Mouse (Mus musculus) intestine, postnatal 0 days (tissue): Measurements from ENCODE around the gene Dhdds. TPM values are rescaled to one million over a fixed set of nuclear protein-coding genes. Genes with fewer than 3 reads are reported as not detected.
A peak's percentile ranks its signal among the peaks of the same experiment; 100 is the strongest.

Source experiments
- ATAC-seq: fragments of 200-750 bp; cut with Nextera tagmentation; 2 replicates; pipeline ENCODE4 v1.8.0; 2017; ENCODE audit warnings: mild to moderate bottlenecking, moderate TSS enrichment, moderate library complexity
- H3K27ac ChIP-seq: fragments of 300-500 bp; sonication (generic); 2 replicates; pipeline ENCODE4 v1.5.1; 2014; ENCODE audit warnings: mild to moderate bottlenecking, low read depth, low read length, moderate library complexity
- H3K27me3 ChIP-seq: fragments of 300-500 bp; sonication (generic); replicated peaks from 2 replicates; pipeline ENCODE4 v1.6.1; 2014; ENCODE audit warnings: low read length, mixed read lengths; ENCODE audit not compliant: control insufficient read depth, insufficient read depth
- H3K36me3 ChIP-seq: fragments of 300-500 bp; sonication (generic); 2 replicates; pipeline ENCODE4 v1.6.1; 2014; ENCODE audit warnings: mild to moderate bottlenecking, moderate library complexity; ENCODE audit not compliant: control insufficient read depth, insufficient read depth
- H3K4me1 ChIP-seq: fragments of 300-500 bp; sonication (generic); replicated peaks from 2 replicates; pipeline ENCODE4 v1.6.1; 2014; ENCODE audit warnings: antibody characterized with exemption, low read length, mixed read lengths; ENCODE audit not compliant: control insufficient read depth, insufficient read depth
- H3K4me2 ChIP-seq: fragments of 300-500 bp; sonication (generic); replicated peaks from 2 replicates; pipeline ENCODE4 v1.6.1; 2014; ENCODE audit warnings: low read depth, mild to moderate bottlenecking, moderate library complexity
- H3K4me3 ChIP-seq: fragments of 300-500 bp; sonication (generic); 2 replicates; pipeline ENCODE4 v1.5.1; 2014; ENCODE audit warnings: low read depth, low read length
- H3K9ac ChIP-seq: fragments of 300-500 bp; sonication (generic); 2 replicates; pipeline ENCODE4 v1.6.1; 2014; ENCODE audit warnings: mild to moderate bottlenecking, low read depth, low read length
- H3K9me3 ChIP-seq: fragments of 300-500 bp; sonication (generic); 2 replicates; pipeline ENCODE4 v1.6.1; 2016; ENCODE audit warnings: mixed run types; ENCODE audit not compliant: control insufficient read depth
- CTCF ChIP-seq: sonication (generic); IDR thresholded peaks from 2 replicates; pipeline ENCODE4 v1.5.1; 2016; ENCODE audit warnings: low read depth, mild to moderate bottlenecking, control low read depth, antibody characterized with exemption, moderate library complexity
- WGBS: fragments of 180-500 bp; shearing (Covaris S2); extraction: QIAGEN DNeasy Blood & Tissue Kit; methylation state at CpG from one replicate; pipeline ENCODE4 v1.1.7; 2014; 5-methylcytosine and 5-hydroxymethylcytosine counted together
- polyA plus RNA-seq: library from polyadenylated mRNA; unstranded; fragments of >200 nt; fragmentation: Nextera tagmentation; extraction: Ambion mirVana; gene quantifications from 2 replicates; pipeline ENCODE4 v1.2.1, GENCODE M21; 2015

Gene Dhdds
- polyA plus RNA-seq, 1 experiment from 2014 or later = 26.1 TPM

DNA sequence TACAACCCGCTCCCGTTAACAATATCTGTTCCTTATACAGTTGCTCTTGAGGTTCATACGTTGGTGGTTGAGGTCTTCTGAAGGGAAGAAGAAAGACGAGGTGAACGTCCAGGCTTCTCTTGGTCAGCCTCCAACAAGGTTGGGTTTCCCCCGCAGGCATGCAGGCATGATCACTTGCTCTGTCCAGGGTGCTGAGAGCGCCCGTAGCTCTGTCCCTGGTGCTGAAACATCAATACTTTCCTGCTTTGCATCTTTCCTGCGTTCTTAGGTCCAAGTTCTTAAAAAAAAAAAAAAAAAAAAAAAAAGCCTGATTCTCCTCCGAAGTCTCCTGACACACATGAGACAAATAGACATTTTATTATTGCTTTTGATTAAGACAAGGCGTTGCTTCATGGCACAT lies 19.9 kb upstream of the Dhdds start:
- no peak for ATAC-seq

GRCm38 (mm10) chr4:134019641-134020351 lies 19.1 kb upstream of the Dhdds start:
- 4% methylated on average over 16 of the region's 16 CpGs for WGBS
- no peak overlapping the region for H3K9ac ChIP-seq

More for the DNA sequence above, 19.9 kb upstream of the Dhdds start:
- H3K9ac ChIP-seq = no peak overlapping the region
- H3K9me3 ChIP-seq = no peaks in the 10 kb centered on the region
- no peaks in the 10 kb centered on the region for H3K36me3 ChIP-seq
- 2% methylated on average over 11 of the region's 11 CpGs for WGBS
- H3K4me1 ChIP-seq = peaks cover 3% of the 10 kb centered on the region; the same call in 1 of the 2 replicates
- H3K27me3 ChIP-seq = peaks cover 47% of the 10 kb centered on the region
- H3K4me2 ChIP-seq = no peak overlapping the region
- no peak for TF ChIP-seq CTCF
- no peak overlapping the region for H3K27ac ChIP-seq
- H3K4me3 ChIP-seq = no peak overlapping the region

GRCm38 (mm10) chr4:134019210-134019609 lies 18.5 kb upstream of the Dhdds start:
- Histone ChIP-seq H3K36me3 (no peaks in the 10 kb centered on the region), H3K9me3 (no peaks in the 10 kb centered on the region), H3K9ac (no peak overlapping the region), H3K4me2 (no peak overlapping the region), H3K27ac (no peak overlapping the region), H3K4me1 (peaks cover 3% of the 10 kb centered on the region; the same call in 1 of the 2 replicates), H3K4me3 (no peak overlapping the region), H3K27me3 (peaks cover 49% of the 10 kb centered on the region)
- 4% methylated on average over 9 of the region's 10 CpGs for WGBS
- no peak for ATAC-seq
- TF ChIP-seq CTCF = no peak

More at GRCm38 (mm10) chr4:134019641-134020351, 19.1 kb upstream of the Dhdds start:
- Histone ChIP-seq H3K27me3 (peaks cover 49% of the 10 kb centered on the region), H3K9me3 (no peaks in the 10 kb centered on the region), H3K4me3 (no peak overlapping the region), H3K27ac (no peak overlapping the region), H3K4me2 (no peak overlapping the region), H3K4me1 (peaks cover 3% of the 10 kb centered on the region; the same call in 1 of the 2 replicates), H3K36me3 (no peaks in the 10 kb centered on the region)
- no peak for TF ChIP-seq CTCF
- no peak for ATAC-seq

GRCm38 (mm10) chr4:134018779-134019145 lies 18.0 kb upstream of the Dhdds start, which contains the start of gene Lin28a:
Lin28a (minus strand) TSS chr4:134018841.
- Histone ChIP-seq H3K27ac (no peak within 1 kb of the TSS), H3K27me3 (peaks cover 49% of the 10 kb centered on the region), H3K4me1 (peaks cover 3% of the 10 kb centered on the region; the same call in 1 of the 2 replicates), H3K9ac (no peak within 1 kb of the TSS), H3K4me3 (peak within 1 kb of the TSS; percentile 17), H3K9me3 (no peaks in the 10 kb centered on the region), H3K36me3 (no peaks in the 10 kb centered on the region), H3K4me2 (peak within 1 kb of the TSS; percentile 45)
- 6% methylated on average over 9 of the region's 9 CpGs for WGBS
- no peak for TF ChIP-seq CTCF
- ATAC-seq = no peak

- Histone ChIP-seq H3K9ac (no peak overlapping the region), H3K9me3 (no peaks in the 10 kb centered on the region), H3K4me1 (peaks cover 3% of the 10 kb centered on the region; the same call in 1 of the 2 replicates), H3K27me3 (peaks cover 49% of the 10 kb centered on the region), H3K27ac (no peak overlapping the region), H3K4me2 (peak overlapping the region; percentile 45), H3K36me3 (no peaks in the 10 kb centered on the region), H3K4me3 (peak overlapping the region; percentile 17)
- 1% methylated on average over 46 of the region's 46 CpGs for WGBS
- 0 out of 2 replicates have a peak, but pooled peaks have one; percentile 8 for ATAC-seq
- no peak for TF ChIP-seq CTCF
These were observed 17.5 kb upstream of the Dhdds start for GRCm38 (mm10) chr4:134018038-134018778.

- Histone ChIP-seq H3K27me3 (peaks cover 49% of the 10 kb centered on the region), H3K9ac (no peak overlapping the region), H3K9me3 (no peaks in the 10 kb centered on the region), H3K4me2 (peak overlapping the region; percentile 45), H3K36me3 (no peaks in the 10 kb centered on the region), H3K4me1 (peaks cover 3% of the 10 kb centered on the region; the same call in 1 of the 2 replicates), H3K27ac (no peak overlapping the region), H3K4me3 (peak overlapping the region; percentile 17)
- TF ChIP-seq CTCF = no peak
- WGBS = 8% methylated on average over 21 of the region's 21 CpGs
- ATAC-seq = peak; percentile 26; the same call in 1 of the 2 replicates
These were observed 16.6 kb upstream of the Dhdds start for GRCm38 (mm10) chr4:134017201-134017865.
